Mouse (Mus musculus) heart, adult 18-20 months (tissue): ENCODE results near the gene Pgm2. TPM values are rescaled to one million over a fixed set of nuclear protein-coding genes. Genes with fewer than 3 reads are reported as not detected.

Experiments used
- DNase-seq, 2 experiments: peaks; one replicate each; pipeline ENCODE4 v3.0.0; 2021 to 2022; ENCODE audit warnings: mixed read lengths in 1 of 2
- long read RNA-seq, 2 experiments: library from polyadenylated mRNA; stranded (forward); transcript quantifications; one replicate each; pipeline ENCODE4 v2.0.0; 2021
- total RNA-seq, 2 experiments: library from RNA; stranded (reverse); gene quantifications; 2 replicates each; pipeline ENCODE4 v1.2.3; 2021

Pgm2 gene
- total RNA-seq: 1 to 10 TPM; 4.7 to 4.9 TPM
- long read RNA-seq, experiment 1, transcript Pgm2-201 (14 exons, 2,369 nt): major isoform, 9 of 12 reads
- long read RNA-seq, experiment 1, partial matches to known transcripts: 2 of 12 reads
- long read RNA-seq, experiment 1, other reads (novel, unspliced or antisense): 1 of 12 reads
- long read RNA-seq, experiment 2, partial matches to known transcripts: 0 of 3 reads
- long read RNA-seq, experiment 2, other reads (novel, unspliced or antisense): 1 of 3 reads

- DNase-seq: peak; percentile 90 to 92
Observed at GRCm38 (mm10) chr5:64092748-64093292, at the start of gene Pgm2. TSS of gene Pgm2 (plus strand) at chr5:64092950.

- no peak for DNase-seq
Observed at GRCm38 (mm10) chr5:64043694-64044453, 48.9 kb upstream of the Pgm2 start.

- DNase-seq: peak in 1 of 2 experiments; percentile 13
Observed at GRCm38 (mm10) chr5:64044790-64045189, 48.0 kb upstream of the Pgm2 start.

- DNase-seq: peak; percentile 58 to 65
Observed at GRCm38 (mm10) chr5:64045502-64045901, 47.2 kb upstream of the Pgm2 start.

- no peak for DNase-seq
Observed at GRCm38 (mm10) chr5:64046995-64047394, 45.8 kb upstream of the Pgm2 start.

- no peak for DNase-seq
Observed at GRCm38 (mm10) chr5:64047921-64048320, 44.8 kb upstream of the Pgm2 start.

- DNase-seq: no peak
Observed at GRCm38 (mm10) chr5:64048605-64049004, 44.1 kb upstream of the Pgm2 start.

GRCm38 (mm10) chr5:64049256-64049655 is 43.5 kb upstream of the Pgm2 start:
- no peak for DNase-seq

- no peak for DNase-seq
Observed at GRCm38 (mm10) chr5:64053010-64053409, 39.7 kb upstream of the Pgm2 start.

- no peak for DNase-seq
Observed at GRCm38 (mm10) chr5:64056210-64056609, 36.5 kb upstream of the Pgm2 start.

- no peak for DNase-seq
Observed at GRCm38 (mm10) chr5:64060881-64061280, 31.9 kb upstream of the Pgm2 start.

GRCm38 (mm10) chr5:64061643-64062042 is 31.1 kb upstream of the Pgm2 start:
- no peak for DNase-seq

- DNase-seq: no peak
Observed at GRCm38 (mm10) chr5:64062882-64063621, 29.7 kb upstream of the Pgm2 start.

- peak; percentile 8 to 12 for DNase-seq
Observed at GRCm38 (mm10) chr5:64063622-64064355, 29.0 kb upstream of the Pgm2 start.

- no peak for DNase-seq
Observed at GRCm38 (mm10) chr5:64064401-64064800, 28.3 kb upstream of the Pgm2 start.

- no peak for DNase-seq
Observed at GRCm38 (mm10) chr5:64065497-64066046, 27.2 kb upstream of the Pgm2 start.

- DNase-seq: no peak
Observed at GRCm38 (mm10) chr5:64066159-64066558, 26.6 kb upstream of the Pgm2 start.

GRCm38 (mm10) chr5:64067576-64067975 is 25.2 kb upstream of the Pgm2 start:
- DNase-seq: no peak

GRCm38 (mm10) chr5:64070081-64070673 is 22.6 kb upstream of the Pgm2 start:
- DNase-seq: peak; percentile 73 to 78

GRCm38 (mm10) chr5:64070742-64071476 is 21.8 kb upstream of the Pgm2 start:
- no peak for DNase-seq

- DNase-seq: no peak
Observed at GRCm38 (mm10) chr5:64074455-64074854, 18.3 kb upstream of the Pgm2 start.
